Mouse (Mus musculus): ENCODE data around the gene Chmp4b. TPM values are rescaled to one million over a fixed set of nuclear protein-coding genes. Genes with fewer than 3 reads are reported as not detected.

Chmp4b gene
- polyA plus RNA-seq, 1 experiment from 2014 or later: 14.7 TPM

- Histone ChIP-seq H3K27ac (replicated peaks) (peak overlapping the region; percentile 80), H3K27me3 (replicated peaks; ENCODE audit: low read depth, poor library complexity, severe bottlenecking) (no peaks in the 10 kb centered on the region), H3K4me3 (peak overlapping the region; percentile 23), H3K36me3 (replicated peaks) (peaks cover 28% of the 10 kb centered on the region), H3K4me1 (peaks cover 31% of the 10 kb centered on the region), H3K9me3 (no peaks in the 10 kb centered on the region)
- no peak for DNase-seq (ENCODE audit: low spot score)
- WGBS: 69% methylated on average over 19 of the region's 19 CpGs
Observed at GRCm38 (mm10) chr2:154676653-154677609, 25.4 kb downstream of the Chmp4b start.

GRCm38 (mm10) chr2:154677651-154678139 is 26.2 kb downstream of the Chmp4b start:
- H3K27me3 ChIP-seq (replicated peaks; ENCODE audit: low read depth, poor library complexity, severe bottlenecking): no peaks in the 10 kb centered on the region
- 55% methylated on average over 10 of the region's 10 CpGs for WGBS
- H3K4me3 ChIP-seq: peak overlapping the region; percentile 23; the same call in 1 of the 2 replicates
- peaks cover 34% of the 10 kb centered on the region for H3K4me1 ChIP-seq
- peak; percentile 55 for DNase-seq (ENCODE audit: low spot score)
- peak overlapping the region; percentile 80 for H3K27ac ChIP-seq (replicated peaks)
- H3K9me3 ChIP-seq: no peaks in the 10 kb centered on the region
- H3K36me3 ChIP-seq (replicated peaks): peaks cover 23% of the 10 kb centered on the region

GRCm38 (mm10) chr2:154678995-154679394 is 27.5 kb downstream of the Chmp4b start:
- Histone ChIP-seq H3K36me3 (replicated peaks) (peaks cover 23% of the 10 kb centered on the region), H3K4me1 (peaks cover 29% of the 10 kb centered on the region)
- no peak for DNase-seq (ENCODE audit: low spot score)

GRCm38 (mm10) chr2:154680337-154680736 is 28.8 kb downstream of the Chmp4b start:
- 0 out of 2 replicates have a peak overlapping the region, but pooled peaks have one; percentile 14 for H3K27ac ChIP-seq (replicated peaks)
- no peak overlapping the region for H3K4me3 ChIP-seq
- peaks cover 31% of the 10 kb centered on the region for H3K36me3 ChIP-seq (replicated peaks)
- peaks cover 27% of the 10 kb centered on the region for H3K4me1 ChIP-seq
- H3K27me3 ChIP-seq (replicated peaks; ENCODE audit: low read depth, poor library complexity, severe bottlenecking): no peaks in the 10 kb centered on the region
- DNase-seq (ENCODE audit: low spot score): no peak
- H3K9me3 ChIP-seq: no peaks in the 10 kb centered on the region
- 84% methylated on average over 2 of the region's 2 CpGs for WGBS

More at GRCm38 (mm10) chr2:154678995-154679394, 27.5 kb downstream of the Chmp4b start:
- 96% methylated on average over 3 of the region's 3 CpGs for WGBS
- H3K4me3 ChIP-seq: no peak overlapping the region
- no peaks in the 10 kb centered on the region for H3K27me3 ChIP-seq (replicated peaks; ENCODE audit: low read depth, poor library complexity, severe bottlenecking)
- no peaks in the 10 kb centered on the region for H3K9me3 ChIP-seq
- no peak overlapping the region for H3K27ac ChIP-seq (replicated peaks)

- H3K4me1 ChIP-seq: peaks cover 27% of the 10 kb centered on the region
- WGBS: 93% methylated on average over 6 of the region's 6 CpGs
Observed at GRCm38 (mm10) chr2:154680941-154681340, 29.4 kb downstream of the Chmp4b start.

GRCm38 (mm10) chr2:154682712-154683111 is 31.2 kb downstream of the Chmp4b start:
- Histone ChIP-seq H3K4me3 (no peak overlapping the region), H3K27ac (replicated peaks) (no peak overlapping the region), H3K4me1 (peaks cover 15% of the 10 kb centered on the region), H3K36me3 (replicated peaks) (peaks cover 25% of the 10 kb centered on the region), H3K9me3 (no peaks in the 10 kb centered on the region), H3K27me3 (replicated peaks; ENCODE audit: low read depth, poor library complexity, severe bottlenecking) (no peaks in the 10 kb centered on the region)
- WGBS: 57% methylated on average over 1 of the region's 1 CpGs
- DNase-seq (ENCODE audit: low spot score): no peak

More at GRCm38 (mm10) chr2:154680941-154681340, 29.4 kb downstream of the Chmp4b start:
- no peak overlapping the region for H3K27ac ChIP-seq (replicated peaks)
- H3K4me3 ChIP-seq: no peak overlapping the region
- no peaks in the 10 kb centered on the region for H3K9me3 ChIP-seq
- peaks cover 26% of the 10 kb centered on the region for H3K36me3 ChIP-seq (replicated peaks)
- DNase-seq (ENCODE audit: low spot score): no peak
- H3K27me3 ChIP-seq (replicated peaks; ENCODE audit: low read depth, poor library complexity, severe bottlenecking): no peaks in the 10 kb centered on the region

- no peak for DNase-seq (ENCODE audit: low spot score)
- Histone ChIP-seq H3K9me3 (no peaks in the 10 kb centered on the region), H3K27ac (replicated peaks) (no peak overlapping the region), H3K4me3 (no peak overlapping the region), H3K36me3 (replicated peaks) (peaks cover 30% of the 10 kb centered on the region), H3K4me1 (peaks cover 10% of the 10 kb centered on the region), H3K27me3 (replicated peaks; ENCODE audit: low read depth, poor library complexity, severe bottlenecking) (no peaks in the 10 kb centered on the region)
- 94% methylated on average over 7 of the region's 7 CpGs for WGBS
Observed at GRCm38 (mm10) chr2:154684901-154685470, 33.5 kb downstream of the Chmp4b start.

- no peak overlapping the region for H3K27ac ChIP-seq (replicated peaks)
- no peaks in the 10 kb centered on the region for H3K27me3 ChIP-seq (replicated peaks; ENCODE audit: low read depth, poor library complexity, severe bottlenecking)
- DNase-seq (ENCODE audit: low spot score): no peak
- no peaks in the 10 kb centered on the region for H3K9me3 ChIP-seq
- H3K36me3 ChIP-seq (replicated peaks): peaks cover 38% of the 10 kb centered on the region
- H3K4me1 ChIP-seq: peaks cover 10% of the 10 kb centered on the region
- WGBS: 94% methylated on average over 3 of the region's 3 CpGs
- H3K4me3 ChIP-seq: no peak overlapping the region
Observed at GRCm38 (mm10) chr2:154685772-154686171, 34.3 kb downstream of the Chmp4b start.

- Histone ChIP-seq H3K4me1 (peaks cover 4% of the 10 kb centered on the region; the same call in 1 of the 2 replicates), H3K4me3 (no peak overlapping the region), H3K27me3 (replicated peaks; ENCODE audit: low read depth, poor library complexity, severe bottlenecking) (no peaks in the 10 kb centered on the region), H3K27ac (replicated peaks) (no peak overlapping the region), H3K36me3 (replicated peaks) (peaks cover 48% of the 10 kb centered on the region), H3K9me3 (no peaks in the 10 kb centered on the region)
- WGBS: 93% methylated on average over 3 of the region's 3 CpGs
- DNase-seq (ENCODE audit: low spot score): no peak
Observed at GRCm38 (mm10) chr2:154686819-154687218, 35.3 kb downstream of the Chmp4b start.

- no peaks in the 10 kb centered on the region for H3K9me3 ChIP-seq
- no peak for DNase-seq (ENCODE audit: low spot score)
- H3K4me1 ChIP-seq: no peaks in the 10 kb centered on the region
- WGBS: 91% methylated on average over 14 of the region's 14 CpGs
- no peak overlapping the region for H3K27ac ChIP-seq (replicated peaks)
- no peaks in the 10 kb centered on the region for H3K27me3 ChIP-seq (replicated peaks; ENCODE audit: low read depth, poor library complexity, severe bottlenecking)
- no peak overlapping the region for H3K4me3 ChIP-seq
- H3K36me3 ChIP-seq (replicated peaks): peaks cover 66% of the 10 kb centered on the region
Observed at GRCm38 (mm10) chr2:154689391-154689790, 37.9 kb downstream of the Chmp4b start.

- no peaks in the 10 kb centered on the region for H3K4me1 ChIP-seq
- WGBS: 94% methylated on average over 5 of the region's 5 CpGs
- peaks cover 70% of the 10 kb centered on the region for H3K36me3 ChIP-seq (replicated peaks)
- no peaks in the 10 kb centered on the region for H3K9me3 ChIP-seq
- H3K27ac ChIP-seq (replicated peaks): no peak overlapping the region
- no peaks in the 10 kb centered on the region for H3K27me3 ChIP-seq (replicated peaks; ENCODE audit: low read depth, poor library complexity, severe bottlenecking)
- DNase-seq (ENCODE audit: low spot score): no peak
- no peak overlapping the region for H3K4me3 ChIP-seq
Observed at GRCm38 (mm10) chr2:154690959-154691358, 39.5 kb downstream of the Chmp4b start.

- no peaks in the 10 kb centered on the region for H3K9me3 ChIP-seq
- H3K4me3 ChIP-seq: no peak overlapping the region
- H3K4me1 ChIP-seq: peaks cover 8% of the 10 kb centered on the region
- H3K27ac ChIP-seq (replicated peaks): no peak overlapping the region
- 81% methylated on average over 11 of the region's 11 CpGs for WGBS
- H3K36me3 ChIP-seq (replicated peaks): peaks cover 76% of the 10 kb centered on the region
- no peaks in the 10 kb centered on the region for H3K27me3 ChIP-seq (replicated peaks; ENCODE audit: low read depth, poor library complexity, severe bottlenecking)
- DNase-seq (ENCODE audit: low spot score): no peak
Observed at GRCm38 (mm10) chr2:154693186-154693940, 41.9 kb downstream of the Chmp4b start.
